Mouse (Mus musculus) cerebellum, adult 2 months (tissue): ENCODE measurements around the gene Jazf1. TPM values are rescaled to one million over a fixed set of nuclear protein-coding genes. Genes with fewer than 3 reads are reported as not detected.
A peak's percentile ranks its signal among the peaks of the same experiment; 100 is the strongest.

Experiments used
- DNase-seq, 2 experiments: peaks; one replicate each; pipeline ENCODE4 v3.0.0; 2021
- H3K27ac ChIP-seq: fragments of 200-500 bp; 2 replicates; pipeline ENCODE4 v1.5.1; 2012; ENCODE audit warnings: low read length, control low read depth, inconsistent platforms; ENCODE audit not compliant: insufficient read depth
- H3K27me3 ChIP-seq: fragments of 200-500 bp; 2 replicates; pipeline ENCODE4 v1.6.1; 2012; ENCODE audit warnings: inconsistent platforms, mild to moderate bottlenecking, low read length, moderate library complexity; ENCODE audit not compliant: control insufficient read depth, insufficient read depth
- H3K4me1 ChIP-seq: fragments of 200-500 bp; 2 replicates; pipeline ENCODE4 v1.6.1; 2011; ENCODE audit warnings: low read length; ENCODE audit not compliant: control insufficient read depth, insufficient read depth
- H3K4me3 ChIP-seq: fragments of 200-500 bp; replicated peaks from 2 replicates; pipeline ENCODE3; 2011; ENCODE audit warnings: mild to moderate bottlenecking, low read depth, low read length, control low read depth; ENCODE audit not compliant: insufficient read depth
- CTCF ChIP-seq: fragments of 200-500 bp; IDR thresholded peaks from 2 replicates; pipeline ENCODE4 v1.5.1; 2011; ENCODE audit warnings: low read depth, mild to moderate bottlenecking, control low read depth, low read length, moderate library complexity, borderline replicate concordance; ENCODE audit not compliant: insufficient read depth
- POLR2A ChIP-seq: fragments of 200-500 bp; IDR thresholded peaks from 2 replicates; pipeline ENCODE4 v1.6.1; 2011; ENCODE audit warnings: low read length, control low read depth, borderline replicate concordance; ENCODE audit not compliant: insufficient read depth
- WGBS: fragments of 180-500 bp; shearing (Covaris S2); methylation state at CpG from one replicate; pipeline ENCODE4 v1.1.7; 2018; 5-methylcytosine and 5-hydroxymethylcytosine counted together
- polyA plus RNA-seq: library from polyadenylated mRNA; depleted of rRNA; stranded (reverse); fragments of >200 nt; gene quantifications from 2 replicates; pipeline ENCODE4 v1.2.3, GENCODE M21; 2012

Gene Jazf1
- polyA plus RNA-seq, 1 experiment = 11.4 TPM

DNA sequence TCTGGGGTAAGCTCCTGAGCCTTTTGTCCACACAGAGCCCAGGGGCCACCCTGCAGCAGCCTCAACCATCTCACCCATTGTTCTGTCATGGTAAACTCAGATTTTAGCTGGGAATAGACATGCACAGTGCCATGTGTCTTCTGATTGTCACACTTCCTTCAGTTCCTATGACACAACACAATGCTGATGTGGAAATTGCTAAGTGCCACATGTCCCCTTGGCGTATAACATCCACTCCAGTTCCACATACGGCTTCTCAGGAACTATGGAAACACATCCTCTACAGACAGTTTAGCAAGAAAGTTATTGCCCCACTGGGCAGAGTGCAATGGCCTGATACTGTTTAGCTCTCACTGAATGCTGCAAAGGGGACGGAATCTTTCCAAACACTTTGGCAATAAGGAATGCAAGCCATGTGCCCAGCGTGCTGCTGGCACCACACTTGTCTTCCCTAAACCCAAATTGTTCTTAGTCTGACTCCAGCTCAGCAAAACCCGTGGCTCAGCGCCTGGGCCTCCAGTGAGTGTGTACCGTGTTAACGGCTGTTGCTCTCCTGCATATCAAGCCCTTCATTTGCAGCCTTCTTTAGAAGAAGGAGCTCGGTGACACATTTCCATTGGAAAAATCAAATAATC lies 207.1 kb downstream of the Jazf1 start:
- 32% methylated on average over 9 of the region's 9 CpGs for WGBS
- TF ChIP-seq POLR2A = no peak
- no peak for TF ChIP-seq CTCF
- H3K27me3 ChIP-seq = no peaks in the 10 kb centered on the region
- H3K4me1 ChIP-seq = peaks cover 11% of the 10 kb centered on the region
- no peak overlapping the region for H3K4me3 ChIP-seq
- no peak overlapping the region for H3K27ac ChIP-seq
- DNase-seq = peak; percentile 48 to 66

- Histone ChIP-seq H3K4me1 (peaks cover 11% of the 10 kb centered on the region), H3K27me3 (no peaks in the 10 kb centered on the region), H3K27ac (no peak overlapping the region), H3K4me3 (no peak overlapping the region)
- no peak for TF ChIP-seq POLR2A
- no peak for TF ChIP-seq CTCF
- no peak for DNase-seq
- 94% methylated on average over 6 of the region's 6 CpGs for WGBS
Observed at GRCm38 (mm10) chr6:52860713-52861112, 207.7 kb downstream of the Jazf1 start.

DNA sequence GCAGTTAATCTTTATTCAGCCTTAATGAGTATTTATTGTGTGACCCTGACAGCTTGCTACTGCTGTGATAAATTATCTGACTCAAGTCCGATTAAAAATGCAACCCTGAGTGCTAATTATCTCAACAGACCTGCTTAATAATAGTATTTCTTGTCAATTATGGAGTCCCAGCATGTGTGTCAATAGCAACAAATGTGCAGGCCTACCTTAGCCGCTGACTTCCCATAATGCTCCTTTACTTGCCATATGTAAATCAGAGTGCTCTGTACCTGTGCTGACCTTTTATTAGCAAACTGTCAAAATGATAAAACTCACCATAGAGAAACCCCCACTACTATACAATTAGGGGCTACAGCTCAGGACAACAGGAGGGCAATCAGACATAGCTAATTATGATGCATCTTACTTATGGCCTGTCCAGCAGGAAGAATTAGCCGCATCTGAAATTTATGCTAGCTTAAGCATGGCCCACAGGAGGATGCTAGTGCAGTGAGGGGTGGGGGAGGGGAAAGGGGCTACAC lies 209.5 kb downstream of the Jazf1 start:
- no peak for DNase-seq
- 83% methylated on average over 3 of the region's 3 CpGs for WGBS
- H3K27ac ChIP-seq = no peak overlapping the region
- H3K27me3 ChIP-seq = no peaks in the 10 kb centered on the region
- H3K4me3 ChIP-seq = no peak overlapping the region
- peaks cover 11% of the 10 kb centered on the region for H3K4me1 ChIP-seq
- TF ChIP-seq POLR2A = no peak
- TF ChIP-seq CTCF = no peak

GRCm38 (mm10) chr6:52852404-52853107 lies 215.9 kb downstream of the Jazf1 start:
- H3K4me3 ChIP-seq = no peak overlapping the region
- no peak overlapping the region for H3K27ac ChIP-seq
- peaks cover 7% of the 10 kb centered on the region for H3K4me1 ChIP-seq
- DNase-seq = no peak
- 60% methylated on average over 8 of the region's 8 CpGs for WGBS
- no peak for TF ChIP-seq POLR2A
- no peak for TF ChIP-seq CTCF
- no peaks in the 10 kb centered on the region for H3K27me3 ChIP-seq

DNA sequence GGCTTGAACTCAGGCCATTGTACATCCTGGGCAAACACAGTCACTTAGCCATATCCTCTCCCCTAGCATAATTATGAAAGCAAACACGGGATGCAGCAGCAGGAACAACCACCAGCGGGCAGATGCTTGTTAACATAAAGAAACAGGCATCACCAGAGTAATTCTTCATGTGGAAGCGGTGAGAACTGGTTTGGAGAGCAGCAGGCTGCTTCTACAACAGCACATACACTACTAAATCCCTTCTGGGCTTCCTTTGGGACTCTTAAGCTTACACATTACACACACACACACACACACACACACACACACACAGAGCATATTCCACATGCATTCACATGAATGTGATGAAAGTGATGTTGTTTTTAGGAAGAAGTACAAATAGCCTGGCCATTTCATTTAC lies 216.5 kb downstream of the Jazf1 start:
- TF ChIP-seq POLR2A = no peak
- TF ChIP-seq CTCF = no peak
- no peaks in the 10 kb centered on the region for H3K27me3 ChIP-seq
- no peak overlapping the region for H3K27ac ChIP-seq
- no peak overlapping the region for H3K4me3 ChIP-seq
- 80% methylated on average over 3 of the region's 3 CpGs for WGBS
- H3K4me1 ChIP-seq = peaks cover 7% of the 10 kb centered on the region; the same call in 1 of the 2 replicates
- DNase-seq = no peak

- H3K27me3 ChIP-seq = no peaks in the 10 kb centered on the region
- no peak overlapping the region for H3K27ac ChIP-seq
- DNase-seq = peak in 1 of 2 experiments; percentile 32
- 41% methylated on average over 5 of the region's 5 CpGs for WGBS
- TF ChIP-seq POLR2A (no peak), CTCF (no peak)
- H3K4me1 ChIP-seq = peaks cover 7% of the 10 kb centered on the region; the same call in 1 of the 2 replicates
- H3K4me3 ChIP-seq = no peak overlapping the region
Observed at GRCm38 (mm10) chr6:52851019-52851418, 217.4 kb downstream of the Jazf1 start.

GRCm38 (mm10) chr6:52848199-52848598 lies 220.2 kb downstream of the Jazf1 start:
- no peaks in the 10 kb centered on the region for H3K27me3 ChIP-seq
- peaks cover 7% of the 10 kb centered on the region; the same call in 1 of the 2 replicates for H3K4me1 ChIP-seq
- WGBS = 50% methylated on average over 6 of the region's 6 CpGs
- no peak for DNase-seq
- H3K27ac ChIP-seq = no peak overlapping the region
- TF ChIP-seq POLR2A = no peak
- no peak for TF ChIP-seq CTCF
- H3K4me3 ChIP-seq = no peak overlapping the region

DNA sequence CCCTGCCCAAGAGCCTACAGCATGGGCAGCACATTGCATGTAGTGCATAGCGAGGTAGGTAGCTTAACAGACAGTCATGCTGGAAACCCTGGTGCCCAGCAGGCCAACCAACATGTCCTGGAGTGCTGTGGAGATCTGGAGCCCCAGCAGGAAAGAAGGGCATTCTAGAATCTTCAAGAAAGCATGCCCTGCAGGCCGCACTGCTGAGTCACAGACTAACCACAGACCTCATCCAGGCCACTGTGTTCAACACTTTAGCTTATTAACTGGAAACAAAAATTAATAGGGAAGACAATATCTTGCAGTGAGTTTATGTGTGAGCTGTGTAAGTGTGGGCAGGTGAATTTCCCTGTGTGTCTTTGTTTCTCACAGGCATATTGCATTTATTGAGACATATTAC lies 222.1 kb downstream of the Jazf1 start:
- WGBS = 94% methylated on average over 2 of the region's 2 CpGs
- H3K27ac ChIP-seq = no peak overlapping the region
- 0 out of 2 replicates have a peak, but pooled peaks cover 4% of the 10 kb centered on the region for H3K4me1 ChIP-seq
- TF ChIP-seq CTCF = no peak
- TF ChIP-seq POLR2A = no peak
- H3K27me3 ChIP-seq = no peaks in the 10 kb centered on the region
- DNase-seq = no peak
- no peak overlapping the region for H3K4me3 ChIP-seq
